Mouse (Mus musculus): Measurements from ENCODE around the gene Olfr56. TPM values are rescaled to one million over a fixed set of nuclear protein-coding genes. Genes with fewer than 3 reads are reported as not detected.
"Not testable (repeated sequence)": the region's sequence is repeated elsewhere in the genome, so short reads cannot be mapped to it uniquely, and the experiment has no call there.

The Olfr56 gene
- total and polyA plus RNA-seq, 3 experiments = 0.07 TPM; not detected in 2

GRCm38 (mm10) chr11:49060061-49060460, 81.4 kb downstream of the Olfr56 start:
- DNase-seq = not testable (repeated sequence)

- DNase-seq = not testable (repeated sequence)
Measured at GRCm38 (mm10) chr11:49061865-49062264, 83.2 kb downstream of the Olfr56 start.

- DNase-seq = peak; percentile 8
Measured at GRCm38 (mm10) chr11:49063713-49064469, 85.2 kb downstream of the Olfr56 start, which contains the start of gene Tgtp2. TSS of gene Tgtp2 (minus strand) at chr11:49064206.

- no peak for DNase-seq
Measured at GRCm38 (mm10) chr11:49068358-49068757, 89.7 kb downstream of the Olfr56 start.

GRCm38 (mm10) chr11:49076001-49076757, 97.5 kb downstream of the Olfr56 start, which contains the start of gene Ifi47:
TSS of gene Ifi47 (plus strand) at chr11:49076587.
- DNase-seq = peak; percentile 30

- DNase-seq = no peak
Measured at GRCm38 (mm10) chr11:49077012-49077411, 98.3 kb downstream of the Olfr56 start.

- DNase-seq = no peak
Measured at GRCm38 (mm10) chr11:49078719-49079118, 100.0 kb downstream of the Olfr56 start.

- DNase-seq = no peak
Measured at GRCm38 (mm10) chr11:49080636-49081035, 101.9 kb downstream of the Olfr56 start.

- DNase-seq = no peak
Measured at GRCm38 (mm10) chr11:49081356-49081755, 102.7 kb downstream of the Olfr56 start.

- DNase-seq = no peak
Measured at GRCm38 (mm10) chr11:49081886-49082285, 103.2 kb downstream of the Olfr56 start.

- no peak for DNase-seq
Measured at GRCm38 (mm10) chr11:49083146-49083545, 104.5 kb downstream of the Olfr56 start.

- no peak for DNase-seq
Measured at GRCm38 (mm10) chr11:49083808-49084207, 105.1 kb downstream of the Olfr56 start.

- DNase-seq = no peak
Measured at GRCm38 (mm10) chr11:49084385-49084784, 105.7 kb downstream of the Olfr56 start.

- peak; percentile 58 for DNase-seq
Measured at GRCm38 (mm10) chr11:49084875-49085274, 106.2 kb downstream of the Olfr56 start.

- peak; percentile 26 for DNase-seq
Measured at GRCm38 (mm10) chr11:49086858-49087361, 108.2 kb downstream of the Olfr56 start.

GRCm38 (mm10) chr11:49087830-49088616, 109.3 kb downstream of the Olfr56 start:
- DNase-seq = no peak

GRCm38 (mm10) chr11:49088990-49089652, 110.4 kb downstream of the Olfr56 start:
- no peak for DNase-seq

- peak; percentile 23 for DNase-seq
Measured at GRCm38 (mm10) chr11:49089735-49090507, 111.2 kb downstream of the Olfr56 start.

- DNase-seq = no peak
Measured at GRCm38 (mm10) chr11:49090551-49090950, 111.9 kb downstream of the Olfr56 start.

GRCm38 (mm10) chr11:49091171-49091570, 112.5 kb downstream of the Olfr56 start:
- no peak for DNase-seq
